Mouse (Mus musculus) ovary, postnatal 14 days (tissue): Measurements from ENCODE around the gene Col9a2.

Source experiments
- DNase-seq: peaks from one replicate; pipeline ENCODE4 v3.0.0; 2022; ENCODE audit warnings: low spot score

Gene Col9a2

GRCm38 (mm10) chr4:121084506-121084905 is 45.3 kb downstream of the Col9a2 start:
- DNase-seq, result no peak

- no peak for DNase-seq
Observed at GRCm38 (mm10) chr4:121088696-121089095, 49.5 kb downstream of the Col9a2 start.

DNA sequence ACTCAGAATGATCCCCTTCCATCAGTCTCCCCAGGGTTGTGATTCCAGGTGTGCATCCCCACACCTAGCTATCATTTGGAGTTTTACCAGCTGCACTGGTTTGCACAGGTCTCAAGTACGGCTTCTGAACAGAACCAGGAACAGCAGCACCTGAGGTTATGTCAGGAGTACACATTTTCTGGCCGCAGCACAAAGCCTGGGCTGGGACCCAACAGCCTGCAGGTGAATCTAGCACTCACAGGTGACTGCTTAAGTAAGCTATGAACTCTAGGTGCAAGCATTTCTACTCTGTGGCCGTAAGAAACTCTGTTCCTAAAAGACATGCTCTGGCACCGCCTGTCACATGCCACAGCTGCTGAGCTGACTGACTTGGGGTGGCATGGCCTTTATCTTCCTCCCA is 51.0 kb downstream of the Col9a2 start:
- no peak for DNase-seq

GRCm38 (mm10) chr4:121097650-121098378 is 58.6 kb downstream of the Col9a2 start, which contains the start of gene Zmpste24:
Gene Zmpste24, minus strand, starts transcription at chr4:121098241.
- peak; percentile 84 for DNase-seq

DNA sequence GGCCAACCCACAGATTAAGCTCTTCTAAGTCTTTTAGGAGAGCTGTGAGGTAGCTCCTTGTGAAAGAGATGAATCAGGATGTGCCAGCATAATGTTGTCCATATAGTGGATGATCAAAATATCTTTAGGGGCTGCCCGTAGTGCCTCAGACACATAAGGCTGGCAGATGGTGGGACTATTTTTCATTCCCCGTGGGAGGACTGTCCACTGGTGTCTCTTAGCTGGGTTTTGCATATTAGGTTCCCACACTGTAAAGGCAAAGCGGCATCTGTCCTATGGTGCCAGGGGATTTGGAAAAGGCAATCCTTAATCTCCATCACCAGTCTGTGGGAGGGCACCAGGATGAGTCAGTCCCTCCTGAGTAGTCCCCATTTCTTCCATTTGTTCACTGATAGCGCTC is 64.1 kb downstream of the Col9a2 start:
- no peak for DNase-seq
